Mouse (Mus musculus): ENCODE data around the gene Tfdp1. TPM values are rescaled to one million over a fixed set of nuclear protein-coding genes. Genes with fewer than 3 reads are reported as not detected.

Tfdp1 gene
- polyA plus RNA-seq, 1 experiment, result 22.7 TPM

GRCm38 (mm10) chr8:13351593-13351992, 13.0 kb downstream of the Tfdp1 start:
- Histone ChIP-seq H3K36me3 (ENCODE audit: control insufficient read depth, insufficient read depth, low read length) (peaks cover 42% of the 10 kb centered on the region), H3K27me3 (ENCODE audit: control insufficient read depth, insufficient read depth, low read length) (no peaks in the 10 kb centered on the region), H3K4me1 (ENCODE audit: control insufficient read depth, insufficient read depth, insufficient read length, low read length) (peaks cover 15% of the 10 kb centered on the region; the same call in 1 of the 2 replicates), H3K27ac (ENCODE audit: insufficient read depth, low read depth, low read length) (peak overlapping the region; percentile 54), H3K4me3 (ENCODE audit: low read depth, low read length) (no peak overlapping the region)
- TF ChIP-seq CTCF (IDR thresholded peaks at IDR 0.05; ENCODE audit: extremely low read depth, insufficient read length, insufficient replicate concordance, low read depth, low read length) (no peak), POLR2A (IDR thresholded peaks at IDR 0.05; ENCODE audit: low read depth, low read length) (no peak)
- 67% methylated on average over 5 of the region's 5 CpGs for WGBS

GRCm38 (mm10) chr8:13352601-13353000, 14.1 kb downstream of the Tfdp1 start:
- TF ChIP-seq POLR2A (IDR thresholded peaks at IDR 0.05; ENCODE audit: low read depth, low read length) (no peak), CTCF (IDR thresholded peaks at IDR 0.05; ENCODE audit: extremely low read depth, insufficient read length, insufficient replicate concordance, low read depth, low read length) (no peak)
- Histone ChIP-seq H3K36me3 (ENCODE audit: control insufficient read depth, insufficient read depth, low read length) (peaks cover 47% of the 10 kb centered on the region), H3K27me3 (ENCODE audit: control insufficient read depth, insufficient read depth, low read length) (no peaks in the 10 kb centered on the region), H3K4me1 (ENCODE audit: control insufficient read depth, insufficient read depth, insufficient read length, low read length) (peaks cover 15% of the 10 kb centered on the region; the same call in 1 of the 2 replicates), H3K4me3 (ENCODE audit: low read depth, low read length) (no peak overlapping the region), H3K27ac (ENCODE audit: insufficient read depth, low read depth, low read length) (peak overlapping the region; percentile 67)
- WGBS, result 66% methylated on average over 8 of the region's 8 CpGs

GRCm38 (mm10) chr8:13353155-13353833, 14.7 kb downstream of the Tfdp1 start:
- no peak overlapping the region for H3K4me3 ChIP-seq (ENCODE audit: low read depth, low read length)
- H3K4me1 ChIP-seq (ENCODE audit: control insufficient read depth, insufficient read depth, insufficient read length, low read length), result peaks cover 15% of the 10 kb centered on the region; the same call in 1 of the 2 replicates
- TF ChIP-seq CTCF (IDR thresholded peaks at IDR 0.05; ENCODE audit: extremely low read depth, insufficient read length, insufficient replicate concordance, low read depth, low read length), result no peak
- no peak for TF ChIP-seq POLR2A (IDR thresholded peaks at IDR 0.05; ENCODE audit: low read depth, low read length)
- H3K27ac ChIP-seq (ENCODE audit: insufficient read depth, low read depth, low read length), result peak overlapping the region; percentile 28; the same call in 1 of the 2 replicates
- 76% methylated on average over 9 of the region's 9 CpGs for WGBS
- H3K36me3 ChIP-seq (ENCODE audit: control insufficient read depth, insufficient read depth, low read length), result peaks cover 49% of the 10 kb centered on the region
- no peaks in the 10 kb centered on the region for H3K27me3 ChIP-seq (ENCODE audit: control insufficient read depth, insufficient read depth, low read length)

GRCm38 (mm10) chr8:13353883-13354282, 15.3 kb downstream of the Tfdp1 start:
- peaks cover 49% of the 10 kb centered on the region for H3K36me3 ChIP-seq (ENCODE audit: control insufficient read depth, insufficient read depth, low read length)
- H3K27me3 ChIP-seq (ENCODE audit: control insufficient read depth, insufficient read depth, low read length), result no peaks in the 10 kb centered on the region
- H3K4me1 ChIP-seq (ENCODE audit: control insufficient read depth, insufficient read depth, insufficient read length, low read length), result peaks cover 15% of the 10 kb centered on the region; the same call in 1 of the 2 replicates
- TF ChIP-seq POLR2A (IDR thresholded peaks at IDR 0.05; ENCODE audit: low read depth, low read length), result no peak
- no peak for TF ChIP-seq CTCF (IDR thresholded peaks at IDR 0.05; ENCODE audit: extremely low read depth, insufficient read length, insufficient replicate concordance, low read depth, low read length)
- no peak overlapping the region for H3K4me3 ChIP-seq (ENCODE audit: low read depth, low read length)
- no peak overlapping the region for H3K27ac ChIP-seq (ENCODE audit: insufficient read depth, low read depth, low read length)
- 83% methylated on average over 4 of the region's 4 CpGs for WGBS

GRCm38 (mm10) chr8:13356221-13356620, 17.7 kb downstream of the Tfdp1 start:
- Histone ChIP-seq H3K27me3 (ENCODE audit: control insufficient read depth, insufficient read depth, low read length) (no peaks in the 10 kb centered on the region), H3K27ac (ENCODE audit: insufficient read depth, low read depth, low read length) (no peak overlapping the region), H3K4me3 (ENCODE audit: low read depth, low read length) (no peak overlapping the region), H3K4me1 (ENCODE audit: control insufficient read depth, insufficient read depth, insufficient read length, low read length) (peaks cover 14% of the 10 kb centered on the region; the same call in 1 of the 2 replicates), H3K36me3 (ENCODE audit: control insufficient read depth, insufficient read depth, low read length) (peaks cover 49% of the 10 kb centered on the region)
- WGBS, result 70% methylated on average over 6 of the region's 6 CpGs
- TF ChIP-seq CTCF (IDR thresholded peaks at IDR 0.05; ENCODE audit: extremely low read depth, insufficient read length, insufficient replicate concordance, low read depth, low read length) (no peak), POLR2A (IDR thresholded peaks at IDR 0.05; ENCODE audit: low read depth, low read length) (no peak)

- H3K27me3 ChIP-seq (ENCODE audit: control insufficient read depth, insufficient read depth, low read length), result no peaks in the 10 kb centered on the region
- TF ChIP-seq CTCF (IDR thresholded peaks at IDR 0.05; ENCODE audit: extremely low read depth, insufficient read length, insufficient replicate concordance, low read depth, low read length) (no peak), POLR2A (IDR thresholded peaks at IDR 0.05; ENCODE audit: low read depth, low read length) (no peak)
- peaks cover 10% of the 10 kb centered on the region; the same call in 1 of the 2 replicates for H3K4me1 ChIP-seq (ENCODE audit: control insufficient read depth, insufficient read depth, insufficient read length, low read length)
- H3K36me3 ChIP-seq (ENCODE audit: control insufficient read depth, insufficient read depth, low read length), result peaks cover 52% of the 10 kb centered on the region
- H3K4me3 ChIP-seq (ENCODE audit: low read depth, low read length), result no peak overlapping the region
- H3K27ac ChIP-seq (ENCODE audit: insufficient read depth, low read depth, low read length), result no peak overlapping the region
- 39% methylated on average over 10 of the region's 10 CpGs for WGBS
Measured at GRCm38 (mm10) chr8:13356681-13357080, 18.1 kb downstream of the Tfdp1 start.

- Histone ChIP-seq H3K4me3 (ENCODE audit: low read depth, low read length) (no peak overlapping the region), H3K4me1 (ENCODE audit: control insufficient read depth, insufficient read depth, insufficient read length, low read length) (no peaks in the 10 kb centered on the region), H3K27me3 (ENCODE audit: control insufficient read depth, insufficient read depth, low read length) (no peaks in the 10 kb centered on the region), H3K27ac (ENCODE audit: insufficient read depth, low read depth, low read length) (no peak overlapping the region), H3K36me3 (ENCODE audit: control insufficient read depth, insufficient read depth, low read length) (peaks cover 64% of the 10 kb centered on the region)
- 87% methylated on average over 7 of the region's 7 CpGs for WGBS
- TF ChIP-seq CTCF (IDR thresholded peaks at IDR 0.05; ENCODE audit: extremely low read depth, insufficient read length, insufficient replicate concordance, low read depth, low read length), result no peak
- TF ChIP-seq POLR2A (IDR thresholded peaks at IDR 0.05; ENCODE audit: low read depth, low read length), result no peak
Measured at GRCm38 (mm10) chr8:13360213-13360612, 21.7 kb downstream of the Tfdp1 start.

Data from small intestine, adult 2 months (tissue).